Mouse (Mus musculus): Measurements from ENCODE around the gene Laptm4a. TPM values are rescaled to one million over a fixed set of nuclear protein-coding genes. Genes with fewer than 3 reads are reported as not detected.

The Laptm4a gene
- polyA plus RNA-seq (2015; fragmentation: Nextera tagmentation; extraction: Ambion mirVana): 197 and 217 TPM in 2 replicates

GRCm38 (mm10) chr12:8921394-8922368 lies at the start of gene Laptm4a:
Gene Laptm4a (plus strand): TSS chr12:8921664.
- Histone ChIP-seq H3K9ac (replicated peaks) (peak within 1 kb of the TSS; percentile 81), H3K9me3 (replicated peaks) (no peaks in the 10 kb centered on the region), H3K4me1 (peaks cover 29% of the 10 kb centered on the region), H3K36me3 (0 out of 2 replicates have a peak, but pooled peaks cover 3% of the 10 kb centered on the region), H3K27me3 (replicated peaks) (no peaks in the 10 kb centered on the region), H3K4me3 (replicated peaks) (peak within 1 kb of the TSS; percentile 92), H3K27ac (replicated peaks) (peak within 1 kb of the TSS; percentile 97), H3K4me2 (peak within 1 kb of the TSS; percentile 81)
- ATAC-seq (ENCODE audit: low FRiP score): peak; percentile 98
- WGBS: under 1% methylated on average over 73 of the region's 73 CpGs

- H3K27ac ChIP-seq (replicated peaks): no peak overlapping the region
- WGBS: 81% methylated on average over 9 of the region's 9 CpGs
- H3K36me3 ChIP-seq: no peaks in the 10 kb centered on the region
- no peaks in the 10 kb centered on the region for H3K9me3 ChIP-seq (replicated peaks)
- H3K4me1 ChIP-seq: no peaks in the 10 kb centered on the region
- H3K4me2 ChIP-seq: no peak overlapping the region
- no peaks in the 10 kb centered on the region for H3K27me3 ChIP-seq (replicated peaks)
- no peak overlapping the region for H3K4me3 ChIP-seq (replicated peaks)
- no peak overlapping the region for H3K9ac ChIP-seq (replicated peaks)
- ATAC-seq (ENCODE audit: low FRiP score): no peak
Observed at GRCm38 (mm10) chr12:8875583-8875982, 45.9 kb upstream of the Laptm4a start.

GRCm38 (mm10) chr12:8876865-8877264 lies 44.6 kb upstream of the Laptm4a start:
- 75% methylated on average over 5 of the region's 5 CpGs for WGBS
- no peak overlapping the region for H3K9ac ChIP-seq (replicated peaks)
- no peaks in the 10 kb centered on the region for H3K36me3 ChIP-seq
- no peak for ATAC-seq (ENCODE audit: low FRiP score)
- no peaks in the 10 kb centered on the region for H3K27me3 ChIP-seq (replicated peaks)
- H3K4me1 ChIP-seq: no peaks in the 10 kb centered on the region
- no peak overlapping the region for H3K4me3 ChIP-seq (replicated peaks)
- H3K4me2 ChIP-seq: no peak overlapping the region
- H3K9me3 ChIP-seq (replicated peaks): no peaks in the 10 kb centered on the region
- H3K27ac ChIP-seq (replicated peaks): no peak overlapping the region

- no peak overlapping the region for H3K27ac ChIP-seq (replicated peaks)
- no peak overlapping the region for H3K4me2 ChIP-seq
- 89% methylated on average over 6 of the region's 6 CpGs for WGBS
- H3K9ac ChIP-seq (replicated peaks): no peak overlapping the region
- H3K9me3 ChIP-seq (replicated peaks): no peaks in the 10 kb centered on the region
- no peak overlapping the region for H3K4me3 ChIP-seq (replicated peaks)
- no peak for ATAC-seq (ENCODE audit: low FRiP score)
- H3K27me3 ChIP-seq (replicated peaks): no peaks in the 10 kb centered on the region
- no peaks in the 10 kb centered on the region for H3K36me3 ChIP-seq
- no peaks in the 10 kb centered on the region for H3K4me1 ChIP-seq
Observed at GRCm38 (mm10) chr12:8877413-8877812, 44.1 kb upstream of the Laptm4a start.

- Histone ChIP-seq H3K9me3 (replicated peaks) (no peaks in the 10 kb centered on the region), H3K4me1 (no peaks in the 10 kb centered on the region), H3K4me2 (no peak overlapping the region), H3K9ac (replicated peaks) (no peak overlapping the region), H3K27ac (replicated peaks) (no peak overlapping the region), H3K27me3 (replicated peaks) (no peaks in the 10 kb centered on the region), H3K4me3 (replicated peaks) (no peak overlapping the region), H3K36me3 (no peaks in the 10 kb centered on the region)
- WGBS: 93% methylated on average over 2 of the region's 2 CpGs
- ATAC-seq (ENCODE audit: low FRiP score): no peak
Observed at GRCm38 (mm10) chr12:8878752-8879151, 42.7 kb upstream of the Laptm4a start.

GRCm38 (mm10) chr12:8879389-8879788 lies 42.1 kb upstream of the Laptm4a start:
- Histone ChIP-seq H3K4me3 (replicated peaks) (no peak overlapping the region), H3K9me3 (replicated peaks) (no peaks in the 10 kb centered on the region), H3K27me3 (replicated peaks) (no peaks in the 10 kb centered on the region), H3K4me1 (no peaks in the 10 kb centered on the region), H3K9ac (replicated peaks) (no peak overlapping the region), H3K27ac (replicated peaks) (no peak overlapping the region), H3K36me3 (no peaks in the 10 kb centered on the region), H3K4me2 (no peak overlapping the region)
- 70% methylated on average over 6 of the region's 6 CpGs for WGBS
- no peak for ATAC-seq (ENCODE audit: low FRiP score)

- Histone ChIP-seq H3K27ac (replicated peaks) (no peak overlapping the region), H3K27me3 (replicated peaks) (no peaks in the 10 kb centered on the region), H3K36me3 (no peaks in the 10 kb centered on the region), H3K4me2 (no peak overlapping the region), H3K4me3 (replicated peaks) (no peak overlapping the region), H3K4me1 (peaks cover 7% of the 10 kb centered on the region; the same call in 1 of the 2 replicates), H3K9ac (replicated peaks) (no peak overlapping the region), H3K9me3 (replicated peaks) (no peaks in the 10 kb centered on the region)
- ATAC-seq (ENCODE audit: low FRiP score): no peak
- 70% methylated on average over 4 of the region's 4 CpGs for WGBS
Observed at GRCm38 (mm10) chr12:8881736-8882135, 39.7 kb upstream of the Laptm4a start.

- ATAC-seq (ENCODE audit: low FRiP score): no peak
Observed at GRCm38 (mm10) chr12:8882376-8882775, 39.1 kb upstream of the Laptm4a start.

GRCm38 (mm10) chr12:8884426-8885145 lies 36.9 kb upstream of the Laptm4a start:
- no peak overlapping the region for H3K4me3 ChIP-seq (replicated peaks)
- no peaks in the 10 kb centered on the region for H3K36me3 ChIP-seq
- no peak overlapping the region for H3K9ac ChIP-seq (replicated peaks)
- 25% methylated on average over 13 of the region's 13 CpGs for WGBS
- H3K4me1 ChIP-seq: peaks cover 7% of the 10 kb centered on the region; the same call in 1 of the 2 replicates
- no peaks in the 10 kb centered on the region for H3K27me3 ChIP-seq (replicated peaks)
- no peak overlapping the region for H3K27ac ChIP-seq (replicated peaks)
- H3K4me2 ChIP-seq: peak overlapping the region; percentile 36
- ATAC-seq (ENCODE audit: low FRiP score): peak; percentile 25; the same call in 1 of the 2 replicates
- no peaks in the 10 kb centered on the region for H3K9me3 ChIP-seq (replicated peaks)

More at GRCm38 (mm10) chr12:8882376-8882775, 39.1 kb upstream of the Laptm4a start:
- Histone ChIP-seq H3K27me3 (replicated peaks) (no peaks in the 10 kb centered on the region), H3K4me3 (replicated peaks) (no peak overlapping the region), H3K27ac (replicated peaks) (no peak overlapping the region), H3K9me3 (replicated peaks) (no peaks in the 10 kb centered on the region), H3K4me1 (peaks cover 7% of the 10 kb centered on the region; the same call in 1 of the 2 replicates), H3K4me2 (no peak overlapping the region), H3K36me3 (no peaks in the 10 kb centered on the region), H3K9ac (replicated peaks) (no peak overlapping the region)
- 84% methylated on average over 8 of the region's 8 CpGs for WGBS

- no peak overlapping the region for H3K9ac ChIP-seq (replicated peaks)
- no peaks in the 10 kb centered on the region for H3K36me3 ChIP-seq
- peaks cover 7% of the 10 kb centered on the region; the same call in 1 of the 2 replicates for H3K4me1 ChIP-seq
- 20% methylated on average over 4 of the region's 4 CpGs for whole genome bisulfite sequencing
- no peaks in the 10 kb centered on the region for H3K27me3 ChIP-seq (replicated peaks)
- no peak overlapping the region for H3K4me3 ChIP-seq (replicated peaks)
- H3K27ac ChIP-seq (replicated peaks): no peak overlapping the region; the same call in 1 of the 2 replicates
- ATAC-seq (ENCODE audit: low FRiP score): no peak
- H3K4me2 ChIP-seq: peak overlapping the region; percentile 36
- no peaks in the 10 kb centered on the region for H3K9me3 ChIP-seq (replicated peaks)
Observed at GRCm38 (mm10) chr12:8885146-8885543, 36.3 kb upstream of the Laptm4a start.

GRCm38 (mm10) chr12:8885950-8886349 lies 35.5 kb upstream of the Laptm4a start:
- no peak for ATAC-seq (ENCODE audit: low FRiP score)
- Histone ChIP-seq H3K9me3 (replicated peaks) (no peaks in the 10 kb centered on the region), H3K4me3 (replicated peaks) (no peak overlapping the region), H3K36me3 (no peaks in the 10 kb centered on the region), H3K4me2 (no peak overlapping the region), H3K27ac (replicated peaks) (no peak overlapping the region), H3K4me1 (peaks cover 7% of the 10 kb centered on the region; the same call in 1 of the 2 replicates), H3K9ac (replicated peaks) (no peak overlapping the region), H3K27me3 (replicated peaks) (no peaks in the 10 kb centered on the region)
- 82% methylated on average over 3 of the region's 3 CpGs for WGBS

Data from neural tube, embryonic 15.5 days (tissue).